Mouse (Mus musculus): ENCODE measurements around the gene Surf4. TPM values are rescaled to one million over a fixed set of nuclear protein-coding genes. Genes with fewer than 3 reads are reported as not detected.

The Surf4 gene
- total RNA-seq, 2 experiments from 2014 or later, result 107 to 217 TPM

GRCm38 (mm10) chr2:26932473-26933303 is 1.0 kb downstream of the Surf4 start:
- ATAC-seq (replicated peaks; ENCODE audit: poor library complexity, severe bottlenecking), result no peak

- peak; percentile 20 for ATAC-seq (replicated peaks; ENCODE audit: poor library complexity, severe bottlenecking)
Measured at GRCm38 (mm10) chr2:26930390-26930789, 3.3 kb downstream of the Surf4 start.

GRCm38 (mm10) chr2:26927745-26928476 is 5.8 kb downstream of the Surf4 start:
- no peak for ATAC-seq (replicated peaks; ENCODE audit: poor library complexity, severe bottlenecking)

GRCm38 (mm10) chr2:26921784-26922183 is 11.9 kb downstream of the Surf4 start:
- ATAC-seq (replicated peaks; ENCODE audit: poor library complexity, severe bottlenecking), result no peak

- no peak for ATAC-seq (replicated peaks; ENCODE audit: poor library complexity, severe bottlenecking)
Measured at GRCm38 (mm10) chr2:26920190-26920855, 13.4 kb downstream of the Surf4 start.

- no peak for ATAC-seq (replicated peaks; ENCODE audit: poor library complexity, severe bottlenecking)
Measured at GRCm38 (mm10) chr2:26919684-26920083, 14.0 kb downstream of the Surf4 start.

- peak; percentile 8 for ATAC-seq (replicated peaks; ENCODE audit: poor library complexity, severe bottlenecking)
Measured at GRCm38 (mm10) chr2:26916738-26917137, 17.0 kb downstream of the Surf4 start.

GRCm38 (mm10) chr2:26915927-26916728 is 17.6 kb downstream of the Surf4 start, which contains the start of the genes Surf2 and Surf1:
Gene Surf2, plus strand, starts transcription at chr2:26916367.
Gene Surf1, minus strand, starts transcription at chr2:26916530.
- peak; percentile 81 for ATAC-seq (replicated peaks; ENCODE audit: poor library complexity, severe bottlenecking)

GRCm38 (mm10) chr2:26914148-26914941 is 19.4 kb downstream of the Surf4 start:
- ATAC-seq (replicated peaks; ENCODE audit: poor library complexity, severe bottlenecking), result no peak

- ATAC-seq (replicated peaks; ENCODE audit: poor library complexity, severe bottlenecking), result no peak
Measured at GRCm38 (mm10) chr2:26913416-26914147, 20.1 kb downstream of the Surf4 start.

- ATAC-seq (replicated peaks; ENCODE audit: poor library complexity, severe bottlenecking), result no peak
Measured at GRCm38 (mm10) chr2:26912253-26912770, 21.4 kb downstream of the Surf4 start.

- ATAC-seq (replicated peaks; ENCODE audit: poor library complexity, severe bottlenecking), result peak; percentile 31
Measured at GRCm38 (mm10) chr2:26910994-26911765, 22.5 kb downstream of the Surf4 start.

- ATAC-seq (replicated peaks; ENCODE audit: poor library complexity, severe bottlenecking), result peak; percentile 81
Measured at GRCm38 (mm10) chr2:26910124-26910993, 23.4 kb downstream of the Surf4 start, which contains the start of the genes Med22 and Rpl7a. Gene Med22, minus strand, starts transcription at chr2:26910677. Gene Rpl7a, plus strand, starts transcription at chr2:26910764.

GRCm38 (mm10) chr2:26909387-26909784 is 24.3 kb downstream of the Surf4 start:
- ATAC-seq (replicated peaks; ENCODE audit: poor library complexity, severe bottlenecking), result no peak

GRCm38 (mm10) chr2:26908710-26909386 is 24.9 kb downstream of the Surf4 start:
- ATAC-seq (replicated peaks; ENCODE audit: poor library complexity, severe bottlenecking), result no peak

GRCm38 (mm10) chr2:26907109-26907508 is 26.6 kb downstream of the Surf4 start:
- no peak for ATAC-seq (replicated peaks; ENCODE audit: poor library complexity, severe bottlenecking)

All from granulocyte monocyte progenitor cell, adult 5-6 weeks (primary cell).